In the genomic region with DNA sequence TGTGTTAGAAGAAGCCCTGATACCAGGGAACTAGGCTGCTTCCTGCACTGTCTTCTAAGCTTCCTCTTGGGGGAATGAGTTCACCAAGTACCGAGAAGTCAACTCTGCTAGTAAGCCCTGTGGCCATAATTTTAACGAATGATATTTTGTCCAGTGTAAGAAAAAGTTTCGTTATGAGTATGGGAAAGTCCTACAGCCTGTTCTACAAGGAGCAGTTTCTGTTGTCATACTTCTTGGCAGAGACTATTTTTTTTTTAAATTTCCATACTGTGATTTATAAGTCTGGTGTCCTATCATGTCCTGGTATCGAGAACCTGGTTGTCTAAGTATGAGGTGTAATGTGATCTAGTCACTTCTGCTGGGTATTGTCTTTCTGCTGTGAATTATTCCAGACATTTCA, we compare ENCODE assay signal across 35 mouse cellular contexts. TPM values are rescaled to one million over a fixed set of nuclear protein-coding genes. Genes with fewer than 3 reads are reported as not detected.
"Had no signal": no experiment of that assay in that cellular context is flagged by ENCODE, and none has a peak within 500 bp of the region (broad histone marks: within the 10 kb centered on the region; RNA-seq: fewer than 3 reads in every experiment).

No protein-coding gene starts in this region.

- H3K27ac ChIP-seq: left cerebral cortex, adult 2 months; limb, embryonic 10.5 days; limb, embryonic 12.5 days; limb, embryonic 13.5 days; limb, embryonic 15.5 days; liver, embryonic 12.5 days; liver, embryonic 13.5 days; liver, embryonic 14.5 days; liver, embryonic 15.5 days; lung, embryonic 15.5 days; macrophage; midbrain, embryonic 10.5 days; midbrain, embryonic 12.5 days; midbrain, embryonic 13.5 days; midbrain, embryonic 15.5 days had no signal

- H3K27me3 ChIP-seq: limb, embryonic 12.5 days; limb, embryonic 13.5 days; limb, embryonic 15.5 days; liver, embryonic 12.5 days; liver, embryonic 13.5 days; liver, embryonic 15.5 days; lung, embryonic 15.5 days; megakaryocyte, embryonic 14.5 days; midbrain, embryonic 12.5 days; midbrain, embryonic 13.5 days; midbrain, embryonic 15.5 days had no signal

- H3K36me3 ChIP-seq: limb, embryonic 10.5 days; limb, embryonic 12.5 days; limb, embryonic 13.5 days; limb, embryonic 15.5 days; liver, embryonic 12.5 days; liver, embryonic 13.5 days; liver, embryonic 15.5 days; lung, embryonic 15.5 days; midbrain, embryonic 10.5 days; midbrain, embryonic 12.5 days; midbrain, embryonic 13.5 days; midbrain, embryonic 15.5 days had no signal

- DNase-seq: left cerebral cortex, postnatal 4 days; liver, embryonic 13.5 days; liver, postnatal 0 days; lung, adult 18-20 months; lung, adult 2 months; lung, embryonic 14.5 days; lung, postnatal 10 days; lung, postnatal 14 days; lung, postnatal 36 days; lung, postnatal 4 days; midbrain, embryonic 14.5 days had no signal

- ATAC-seq: liver, embryonic 12.5 days; liver, postnatal 0 days; lung, postnatal 0 days; midbrain, embryonic 13.5 days; midbrain, embryonic 15.5 days; midbrain, embryonic 16.5 days had no signal

- H3K4me2 ChIP-seq: limb, embryonic 12.5 days; limb, embryonic 13.5 days; limb, embryonic 15.5 days; liver, embryonic 11.5 days; liver, embryonic 12.5 days; liver, embryonic 13.5 days; liver, embryonic 15.5 days; lung, embryonic 14.5 days; lung, embryonic 15.5 days; midbrain, embryonic 11.5 days; midbrain, embryonic 12.5 days; midbrain, embryonic 13.5 days; midbrain, embryonic 15.5 days had no signal

- H3K4me3 ChIP-seq: left cerebral cortex, adult 2 months; limb, embryonic 10.5 days; limb, embryonic 12.5 days; limb, embryonic 13.5 days; limb, embryonic 15.5 days; liver, embryonic 12.5 days; liver, embryonic 13.5 days; liver, embryonic 15.5 days; lung, embryonic 15.5 days; megakaryocyte, embryonic 14.5 days; midbrain, embryonic 10.5 days; midbrain, embryonic 12.5 days; midbrain, embryonic 13.5 days; midbrain, embryonic 15.5 days; myocyte had no signal

- H3K9ac ChIP-seq: limb, embryonic 12.5 days; limb, embryonic 13.5 days; limb, embryonic 15.5 days; liver, embryonic 12.5 days; liver, embryonic 13.5 days; liver, embryonic 14.5 days; liver, embryonic 15.5 days; liver, postnatal 0 days; lung, embryonic 14.5 days; lung, embryonic 15.5 days; midbrain, embryonic 12.5 days; midbrain, embryonic 13.5 days; midbrain, embryonic 15.5 days had no signal

- H3K4me1 ChIP-seq: limb, embryonic 10.5 days; limb, embryonic 12.5 days; limb, embryonic 13.5 days; limb, embryonic 15.5 days; liver, embryonic 12.5 days; liver, embryonic 13.5 days; liver, embryonic 15.5 days; lung, embryonic 15.5 days; megakaryocyte, embryonic 14.5 days; midbrain, embryonic 10.5 days; midbrain, embryonic 12.5 days; midbrain, embryonic 13.5 days; midbrain, embryonic 15.5 days had no signal

- H3K9me3 ChIP-seq: limb, embryonic 10.5 days; limb, embryonic 12.5 days; limb, embryonic 13.5 days; limb, embryonic 15.5 days; liver, embryonic 12.5 days; liver, embryonic 13.5 days; liver, embryonic 15.5 days; lung, embryonic 15.5 days; megakaryocyte, embryonic 14.5 days; midbrain, embryonic 10.5 days; midbrain, embryonic 12.5 days; midbrain, embryonic 13.5 days; midbrain, embryonic 15.5 days had no signal

RNA-seq across cellular contexts. Expression of a gene that starts 38.2 kb away (rescaled TPM):
- total RNA-seq: megakaryocyte progenitor cell, adult 5-6 weeks; megakaryocyte, adult 5-6 weeks; megakaryocyte-erythroid progenitor cell, adult 5-6 weeks; monocyte, adult 5-6 weeks had no signal
- polyA plus RNA-seq: macrophage, myocyte had no signal
